Comparison of ENCODE assay signal across 8 mouse cellular contexts in the genomic region with DNA sequence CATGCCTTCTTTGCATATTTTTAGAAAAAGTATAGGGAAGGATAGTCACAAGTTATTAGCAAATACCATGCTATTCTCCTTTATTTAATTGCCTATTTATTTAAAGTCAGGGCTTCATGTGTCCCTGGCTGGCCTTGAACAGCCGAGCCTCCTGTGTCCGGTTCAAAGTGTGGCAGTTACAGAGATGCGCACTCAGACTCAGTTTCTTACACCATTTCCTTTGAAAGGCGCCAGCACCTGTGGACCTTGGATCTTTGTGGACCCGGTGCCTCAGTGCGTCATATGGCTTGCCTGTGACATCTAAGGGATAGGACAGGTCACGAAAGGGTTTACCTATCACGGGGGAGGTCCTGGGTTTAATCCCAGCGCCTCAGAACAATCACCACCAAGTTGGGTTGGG. TPM values are rescaled to one million over a fixed set of nuclear protein-coding genes. Genes with fewer than 3 reads are reported as not detected.
DNase-seq lines count a peak whose midpoint lies in the region; ATAC-seq and TF ChIP-seq lines count a peak whose summit lies in the region.

No protein-coding gene starts in this region.

- H3K9me3 ChIP-seq in intestine, embryonic 16.5 days (ENCODE audit: control insufficient read depth, low read length) = no peaks in the 10 kb centered on the region

- peak; percentile 2 for DNase-seq in kidney, adult 2 months
- no peak for DNase-seq in kidney, adult 18-20 months
- DNase-seq in neural tube, embryonic 10.5 days (ENCODE audit: extremely low spot score, low spot score) = peak; percentile 16
- DNase-seq in left cerebral cortex, postnatal 14 days (ENCODE audit: low spot score in 2 of 2) = no peak
- DNase-seq in gastrocnemius, postnatal 10 days = no peak
- DNase-seq in adrenal gland, adult 8-10 months = no peak

- intact Hi-C loops in left cerebral cortex, postnatal 14 days (cut with DNase I) = no loop called here

- 49% methylated on average over 9 of the region's 9 CpGs for WGBS in kidney, adult 2 months
- WGBS in intestine, embryonic 16.5 days = 40% methylated on average over 9 of the region's 9 CpGs

- peak overlapping the region; percentile 57 for H3K4me2 ChIP-seq in intestine, embryonic 16.5 days (ENCODE audit: low read depth, low read length)

- no peaks in the 10 kb centered on the region for H3K36me3 ChIP-seq in kidney, adult 2 months (ENCODE audit: control insufficient read depth, insufficient read depth, low read length)
- H3K36me3 ChIP-seq in intestine, embryonic 16.5 days (ENCODE audit: control insufficient read depth, insufficient read depth, low read length) = no peaks in the 10 kb centered on the region

- no peak for TF ChIP-seq CTCF in kidney, adult 2 months (conservative IDR thresholded peaks at IDR 0.05; ENCODE audit: insufficient read depth, insufficient read length, low read depth, low read length)
- TF ChIP-seq CTCF in embryonic fibroblast, embryonic 13.5 days (IDR thresholded peaks at IDR 0.05; ENCODE audit: borderline replicate concordance, insufficient read depth, low read length) = no peak

- H3K27ac ChIP-seq in kidney, adult 2 months (ENCODE audit: insufficient read depth, low read depth, low read length) = no peak overlapping the region
- peak overlapping the region; percentile 60 for H3K27ac ChIP-seq in embryonic fibroblast, embryonic 13.5 days (ENCODE audit: insufficient read depth, low read length)
- H3K27ac ChIP-seq in intestine, embryonic 16.5 days (ENCODE audit: low read length) = peak overlapping the region; percentile 82

- no peaks in the 10 kb centered on the region for H3K27me3 ChIP-seq in kidney, adult 2 months (replicated peaks; ENCODE audit: control insufficient read depth, insufficient read depth, low read length)
- H3K27me3 ChIP-seq in intestine, embryonic 16.5 days (replicated peaks; ENCODE audit: control insufficient read depth, insufficient read depth, low read length) = peaks cover 3% of the 10 kb centered on the region; the same call in 1 of the 2 replicates

- peaks cover 7% of the 10 kb centered on the region for H3K4me1 ChIP-seq in kidney, adult 2 months (ENCODE audit: control insufficient read depth, insufficient read depth, low read length)
- no peaks in the 10 kb centered on the region for H3K4me1 ChIP-seq in embryonic fibroblast, embryonic 13.5 days (ENCODE audit: control insufficient read depth, insufficient read depth, low read length)
- 0 out of 2 replicates have a peak, but pooled peaks cover 2% of the 10 kb centered on the region for H3K4me1 ChIP-seq in intestine, embryonic 16.5 days (ENCODE audit: control insufficient read depth, insufficient read depth, low read length)

- H3K4me3 ChIP-seq in kidney, adult 2 months (ENCODE audit: insufficient read depth, low read depth, low read length) = no peak overlapping the region
- no peak overlapping the region for H3K4me3 ChIP-seq in embryonic fibroblast, embryonic 13.5 days (ENCODE audit: insufficient read depth, low read length)
- peak overlapping the region; percentile 32 for H3K4me3 ChIP-seq in intestine, embryonic 16.5 days (ENCODE audit: low read length)

- no peak for TF ChIP-seq POLR2A in kidney, adult 2 months (IDR thresholded peaks at IDR 0.05; ENCODE audit: low read depth, low read length)
- TF ChIP-seq POLR2A in embryonic fibroblast, embryonic 13.5 days (IDR thresholded peaks at IDR 0.05; ENCODE audit: low read depth, low read length) = no peak

- peak; percentile 25 for ATAC-seq in intestine, embryonic 16.5 days

- peak overlapping the region; percentile 49; the same call in 1 of the 2 replicates for H3K9ac ChIP-seq in intestine, embryonic 16.5 days (ENCODE audit: low read depth, low read length)

RNA-seq across cellular contexts. Expression of gene Ddx3x, which starts 49.5 kb away (rescaled TPM):
- 38.9 and 41.4 TPM in 2 replicates for polyA plus RNA-seq in kidney, adult 2 months (2012; rRNA removed)
- 266 and 340 TPM in 2 replicates for polyA plus RNA-seq in embryonic fibroblast, embryonic 13.5 days (2011; ENCODE audit: insufficient read length, low read depth, missing spikeins)
- polyA plus RNA-seq in intestine, embryonic 16.5 days (2015; fragmentation: Nextera tagmentation; extraction: Ambion mirVana) = 101 and 103 TPM in 2 replicates
- total RNA-seq in left cerebral cortex, postnatal 14 days (2021) = 100 to 1,000 TPM; 134 to 186 TPM
- total RNA-seq in gastrocnemius, postnatal 10 days (2021) = 100 to 1,000 TPM; 102 to 147 TPM
- total RNA-seq in adrenal gland, adult 8-10 months (2022) = 100 to 1,000 TPM; 290 to 412 (median 345) TPM

Comparison
In these comparisons a context has a peak if more than half of its experiments do, and no peak if none do; other contexts are left out.
1. DNase-seq: peak in kidney, adult 2 months (single experiment) and neural tube, embryonic 10.5 days (single experiment); none in kidney, adult 18-20 months (single experiment), left cerebral cortex, postnatal 14 days (0 of 2), gastrocnemius, postnatal 10 days (single experiment) and adrenal gland, adult 8-10 months (single experiment).